Comparison of ENCODE assay signal across 18 mouse cellular contexts in the genomic region with DNA sequence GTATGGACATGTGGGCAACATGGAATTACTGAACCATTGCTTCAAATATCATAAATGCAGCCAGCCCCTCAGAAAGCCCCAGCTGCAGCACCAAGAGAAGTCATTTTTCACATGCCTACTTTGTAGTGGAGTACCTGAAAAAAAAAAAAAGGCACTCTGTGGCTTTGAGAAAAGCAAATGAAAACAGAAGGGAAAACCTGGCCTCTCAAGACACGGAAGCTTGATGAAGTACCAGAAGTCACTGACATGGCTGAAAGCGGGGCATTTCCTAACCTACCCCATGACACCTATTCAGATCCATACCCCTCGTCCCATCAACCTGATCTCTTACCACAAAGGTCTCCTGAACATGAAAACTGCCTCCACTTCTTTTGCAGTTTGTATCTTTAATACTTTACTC. TPM values are rescaled to one million over a fixed set of nuclear protein-coding genes. Genes with fewer than 3 reads are reported as not detected.
"Had no signal": no experiment of that assay in that cellular context is flagged by ENCODE, and none has a peak within 500 bp of the region (broad histone marks: within the 10 kb centered on the region; RNA-seq: fewer than 3 reads in every experiment).

No protein-coding gene starts in this region.

- H3K27ac ChIP-seq: left cerebral cortex, adult 2 months; liver, embryonic 13.5 days; neural tube, embryonic 12.5 days; neural tube, embryonic 15.5 days had no signal

- DNase-seq: kidney, adult 2 months; kidney, postnatal 10 days; kidney, postnatal 36 days; layer of hippocampus, postnatal 36 days; liver, embryonic 13.5 days; lung, adult 2 months; lung, postnatal 14 days; lung, postnatal 4 days; midbrain, embryonic 14.5 days; right cerebral cortex, adult 18-20 months; right cerebral cortex, postnatal 14 days; right cerebral cortex, postnatal 4 days; spleen, adult 18-20 months had no signal

- H3K9me3 ChIP-seq: liver, embryonic 13.5 days; neural tube, embryonic 12.5 days; neural tube, embryonic 15.5 days had no signal

- H3K4me3 ChIP-seq: left cerebral cortex, adult 2 months; liver, embryonic 13.5 days; neural tube, embryonic 12.5 days; neural tube, embryonic 15.5 days had no signal

- H3K27me3 ChIP-seq: liver, embryonic 13.5 days; neural tube, embryonic 12.5 days; neural tube, embryonic 15.5 days had no signal

- H3K4me2 ChIP-seq: liver, embryonic 13.5 days; midbrain, embryonic 11.5 days; neural tube, embryonic 12.5 days; neural tube, embryonic 15.5 days had no signal

- H3K36me3 ChIP-seq: liver, embryonic 13.5 days; neural tube, embryonic 12.5 days; neural tube, embryonic 15.5 days had no signal

- H3K4me1 ChIP-seq: liver, embryonic 13.5 days; neural tube, embryonic 12.5 days; neural tube, embryonic 15.5 days had no signal

- H3K9ac ChIP-seq: liver, embryonic 13.5 days; neural tube, embryonic 12.5 days; neural tube, embryonic 15.5 days had no signal

RNA-seq across cellular contexts. Expression of a gene that starts 55.4 kb away (rescaled TPM):
- polyA plus RNA-seq: testis, adult 2 months had no signal
